Mouse (Mus musculus) midbrain, embryonic 16.5 days (tissue): ENCODE results near the gene 6430531B16Rik. TPM values are rescaled to one million over a fixed set of nuclear protein-coding genes. Genes with fewer than 3 reads are reported as not detected.
A peak's percentile ranks its signal among the peaks of the same experiment; 100 is the strongest.

Source experiments
- ATAC-seq: fragments of 200-750 bp; cut with Nextera tagmentation; 2 replicates; pipeline ENCODE4 v1.8.0; 2017; ENCODE audit warnings: moderate TSS enrichment
- H3K27ac ChIP-seq: fragments of 300-500 bp; sonication (generic); 2 replicates; pipeline ENCODE4 v1.5.1; 2014; ENCODE audit warnings: mild to moderate bottlenecking, low read length, mixed read lengths
- H3K27me3 ChIP-seq: fragments of 300-500 bp; sonication (generic); 2 replicates; pipeline ENCODE4 v1.6.1; 2014; ENCODE audit warnings: low read depth, low read length, mixed read lengths; ENCODE audit not compliant: control insufficient read depth, insufficient read depth
- H3K36me3 ChIP-seq: fragments of 300-500 bp; sonication (generic); 2 replicates; pipeline ENCODE4 v1.6.1; 2014; ENCODE audit warnings: mild to moderate bottlenecking, low read length, moderate library complexity, mixed read lengths; ENCODE audit not compliant: control insufficient read depth, insufficient read depth
- H3K4me1 ChIP-seq: fragments of 300-500 bp; sonication (generic); 2 replicates; pipeline ENCODE4 v1.6.1; 2014; ENCODE audit warnings: mild to moderate bottlenecking, low read length, mixed read lengths; ENCODE audit not compliant: control insufficient read depth, insufficient read depth
- H3K4me2 ChIP-seq: fragments of 300-500 bp; sonication (generic); 2 replicates; pipeline ENCODE4 v1.6.1; 2014; ENCODE audit warnings: mild to moderate bottlenecking, low read length, mixed read lengths
- H3K4me3 ChIP-seq: fragments of 300-500 bp; sonication (generic); 2 replicates; pipeline ENCODE4 v1.5.1; 2014; ENCODE audit warnings: low read depth, mild to moderate bottlenecking, low read length, moderate library complexity, mixed read lengths
- H3K9ac ChIP-seq: fragments of 300-500 bp; sonication (generic); 2 replicates; pipeline ENCODE4 v1.6.1; 2014; ENCODE audit warnings: low read depth, low read length, mixed read lengths
- H3K9me3 ChIP-seq: fragments of 300-500 bp; sonication (generic); replicated peaks from 2 replicates; pipeline ENCODE4 v1.6.1; 2014; ENCODE audit warnings: mild to moderate bottlenecking, low read length, mixed read lengths; ENCODE audit not compliant: control insufficient read depth, poor library complexity, severe bottlenecking
- WGBS: fragments of 180-500 bp; shearing (Covaris S2); extraction: QIAGEN DNeasy Blood & Tissue Kit; methylation state at CpG from one replicate; pipeline ENCODE4 v1.1.7; 2014; 5-methylcytosine and 5-hydroxymethylcytosine counted together
- polyA plus RNA-seq: library from polyadenylated mRNA; unstranded; fragments of >200 nt; fragmentation: Nextera tagmentation; extraction: Ambion mirVana; gene quantifications from 2 replicates; pipeline ENCODE4 v1.2.1, GENCODE M21; 2015

Gene 6430531B16Rik
- 0.95 and 1.0 TPM in 2 replicates for polyA plus RNA-seq

DNA sequence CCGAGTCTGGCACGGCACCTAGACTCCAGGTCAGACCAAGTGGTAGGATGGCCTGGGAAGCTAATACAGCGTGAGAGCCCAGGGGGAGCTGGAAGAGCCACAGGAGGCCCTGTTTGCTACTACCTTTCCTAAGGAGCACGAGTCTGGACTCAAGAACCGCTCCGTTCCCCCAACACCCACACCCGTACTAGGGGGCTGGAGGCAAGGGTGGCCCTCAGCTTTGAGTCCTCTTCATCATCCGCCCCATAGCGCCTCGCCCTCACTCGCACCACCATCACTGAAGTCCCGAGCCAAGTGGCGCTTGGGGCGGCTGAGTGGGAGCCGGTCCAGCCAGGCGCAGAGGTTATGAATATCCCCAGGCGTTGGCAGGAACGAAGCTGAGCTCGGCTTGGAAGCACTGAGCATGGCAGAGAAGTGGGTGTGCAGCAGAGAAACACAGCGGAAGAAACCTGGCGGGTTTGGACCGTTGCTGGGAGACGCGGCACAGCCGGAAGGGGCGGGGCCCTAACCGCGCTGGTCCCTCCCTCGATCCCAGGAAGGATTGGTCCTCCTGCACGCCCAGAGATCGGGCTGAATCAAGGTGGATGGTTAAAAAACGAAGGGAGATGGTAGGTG is at the start of gene 6430531B16Rik:
6430531B16Rik (minus strand) TSS at position 478 of the 615 bp plus-strand sequence.
- Histone ChIP-seq H3K4me1 (peaks cover 4% of the 10 kb centered on the region; the same call in 1 of the 2 replicates), H3K9ac (peak within 1 kb of the TSS; percentile 75), H3K27ac (peak within 1 kb of the TSS; percentile 62), H3K4me2 (peak within 1 kb of the TSS; percentile 91), H3K4me3 (peak within 1 kb of the TSS; percentile 55), H3K27me3 (no peaks in the 10 kb centered on the region), H3K9me3 (no peaks in the 10 kb centered on the region), H3K36me3 (no peaks in the 10 kb centered on the region)
- 3% methylated on average over 32 of the region's 32 CpGs for WGBS
- peak; percentile 98 for ATAC-seq

DNA sequence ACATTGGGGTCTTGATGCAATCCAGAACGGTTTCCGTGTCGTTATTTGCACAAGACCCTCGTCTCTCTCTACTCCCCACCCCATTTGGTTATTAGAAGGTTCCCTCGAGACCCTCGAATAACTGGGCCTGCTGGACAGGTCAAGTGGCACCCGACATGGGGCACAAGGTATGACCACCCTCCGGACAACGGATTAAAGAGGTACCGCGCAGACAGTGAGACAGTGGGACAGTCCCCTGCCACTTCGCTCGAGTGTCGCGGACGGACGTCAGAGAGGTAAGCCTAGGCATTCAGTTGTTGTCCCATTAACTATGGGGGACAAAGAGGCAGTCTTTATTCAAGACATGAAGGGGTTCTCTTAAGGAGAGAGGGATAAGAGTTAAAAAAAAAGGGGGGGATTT is 32.8 kb upstream of the 6430531B16Rik start:
- no peaks in the 10 kb centered on the region for H3K27me3 ChIP-seq
- no peak overlapping the region for H3K4me2 ChIP-seq
- no peak overlapping the region for H3K27ac ChIP-seq
- no peak overlapping the region for H3K9ac ChIP-seq
- ATAC-seq = no peak
- H3K36me3 ChIP-seq = peaks cover 6% of the 10 kb centered on the region; the same call in 1 of the 2 replicates
- H3K9me3 ChIP-seq = no peaks in the 10 kb centered on the region
- no peaks in the 10 kb centered on the region for H3K4me1 ChIP-seq
- WGBS = 97% methylated on average over 17 of the region's 17 CpGs
- no peak overlapping the region for H3K4me3 ChIP-seq

DNA sequence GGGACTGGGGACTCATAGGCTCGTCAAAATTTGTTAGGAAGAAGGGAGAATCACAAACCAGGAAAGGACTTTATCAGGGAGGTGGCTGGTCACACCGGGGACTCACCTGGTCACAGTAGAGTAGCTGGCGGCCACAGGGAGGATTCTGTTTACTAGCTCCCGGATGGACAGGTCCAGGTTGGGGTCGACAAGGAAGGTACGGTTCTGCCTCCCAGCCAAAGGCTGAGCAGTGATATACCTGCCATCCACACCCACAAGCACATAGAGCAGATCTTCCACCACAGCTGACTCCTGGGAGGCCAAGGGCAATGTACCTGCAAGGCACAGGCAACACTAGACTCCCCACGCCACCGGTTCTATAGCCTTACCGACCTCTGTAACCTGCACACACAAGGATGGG is 29.2 kb upstream of the 6430531B16Rik start:
- H3K27me3 ChIP-seq = no peaks in the 10 kb centered on the region
- WGBS = 96% methylated on average over 9 of the region's 9 CpGs
- no peak for ATAC-seq
- no peak overlapping the region for H3K9ac ChIP-seq
- no peak overlapping the region for H3K4me3 ChIP-seq
- peaks cover 10% of the 10 kb centered on the region; the same call in 1 of the 2 replicates for H3K36me3 ChIP-seq
- no peaks in the 10 kb centered on the region for H3K9me3 ChIP-seq
- H3K4me2 ChIP-seq = no peak overlapping the region
- no peak overlapping the region for H3K27ac ChIP-seq
- no peaks in the 10 kb centered on the region for H3K4me1 ChIP-seq

DNA sequence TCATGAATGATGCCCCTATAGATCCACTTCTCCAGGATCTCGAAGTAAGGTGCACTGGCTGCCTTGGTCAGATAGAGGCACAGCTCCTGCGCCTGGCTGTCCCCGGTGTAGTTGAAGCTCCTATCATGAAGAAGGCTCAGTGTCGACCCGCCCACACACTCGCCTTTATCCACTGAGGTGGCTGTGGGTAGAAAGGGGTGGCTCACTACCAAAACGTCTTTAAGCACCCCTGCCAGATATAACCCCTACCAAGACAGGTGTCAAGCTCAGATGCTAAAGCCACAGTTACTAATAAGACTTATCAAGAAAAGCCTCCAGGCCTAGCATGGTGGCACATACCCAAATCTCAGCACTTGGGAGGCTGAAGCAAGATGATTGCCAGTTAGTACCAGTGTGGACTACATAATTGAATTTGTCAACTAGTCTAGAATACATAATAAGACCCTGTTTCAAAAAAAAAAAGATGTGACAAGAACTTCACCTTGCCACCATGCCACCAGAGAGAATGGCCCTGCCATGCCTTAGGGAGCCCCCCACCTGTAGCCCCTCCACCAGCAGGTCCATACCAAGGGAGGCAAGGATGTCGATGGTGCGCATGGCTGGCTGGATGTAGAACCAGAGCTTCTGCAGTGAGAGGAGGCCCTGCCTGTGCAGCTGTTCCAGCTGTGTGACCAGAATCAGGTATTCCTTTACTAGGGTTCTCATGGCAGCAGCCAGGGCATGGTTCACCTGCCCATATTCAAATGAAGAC is 28.5 kb upstream of the 6430531B16Rik start:
- ATAC-seq = no peak
- no peaks in the 10 kb centered on the region for H3K9me3 ChIP-seq
- 96% methylated on average over 9 of the region's 9 CpGs for WGBS
- peaks cover 12% of the 10 kb centered on the region; the same call in 1 of the 2 replicates for H3K36me3 ChIP-seq
- H3K4me1 ChIP-seq = no peaks in the 10 kb centered on the region
- no peaks in the 10 kb centered on the region for H3K27me3 ChIP-seq
- H3K9ac ChIP-seq = no peak overlapping the region
- no peak overlapping the region for H3K4me3 ChIP-seq
- H3K27ac ChIP-seq = no peak overlapping the region
- H3K4me2 ChIP-seq = no peak overlapping the region

DNA sequence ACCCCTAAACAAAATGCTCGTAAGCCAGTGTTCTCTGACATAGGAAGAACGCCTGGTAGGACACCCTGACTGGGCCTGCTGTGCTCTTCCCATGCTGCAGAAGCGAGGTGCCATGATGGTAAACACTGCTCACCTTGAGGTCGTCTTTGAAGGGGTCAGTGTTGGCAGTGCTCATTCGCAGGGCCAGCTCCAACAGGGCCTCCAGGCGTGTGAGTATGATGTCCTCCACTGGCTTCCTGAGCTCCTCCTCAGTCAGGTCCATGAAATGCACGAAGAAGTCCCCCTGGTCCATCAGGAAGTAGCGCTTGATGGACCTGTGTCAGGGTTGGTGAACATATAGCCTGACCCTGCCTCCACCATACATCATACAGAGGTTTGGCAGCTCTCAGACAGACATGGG is 26.1 kb upstream of the 6430531B16Rik start:
- H3K36me3 ChIP-seq = peaks cover 23% of the 10 kb centered on the region
- H3K4me3 ChIP-seq = no peak overlapping the region
- 95% methylated on average over 8 of the region's 8 CpGs for WGBS
- no peak overlapping the region for H3K27ac ChIP-seq
- no peaks in the 10 kb centered on the region for H3K27me3 ChIP-seq
- H3K9me3 ChIP-seq = no peaks in the 10 kb centered on the region
- ATAC-seq = no peak
- H3K4me1 ChIP-seq = no peaks in the 10 kb centered on the region
- H3K9ac ChIP-seq = no peak overlapping the region
- H3K4me2 ChIP-seq = no peak overlapping the region

DNA sequence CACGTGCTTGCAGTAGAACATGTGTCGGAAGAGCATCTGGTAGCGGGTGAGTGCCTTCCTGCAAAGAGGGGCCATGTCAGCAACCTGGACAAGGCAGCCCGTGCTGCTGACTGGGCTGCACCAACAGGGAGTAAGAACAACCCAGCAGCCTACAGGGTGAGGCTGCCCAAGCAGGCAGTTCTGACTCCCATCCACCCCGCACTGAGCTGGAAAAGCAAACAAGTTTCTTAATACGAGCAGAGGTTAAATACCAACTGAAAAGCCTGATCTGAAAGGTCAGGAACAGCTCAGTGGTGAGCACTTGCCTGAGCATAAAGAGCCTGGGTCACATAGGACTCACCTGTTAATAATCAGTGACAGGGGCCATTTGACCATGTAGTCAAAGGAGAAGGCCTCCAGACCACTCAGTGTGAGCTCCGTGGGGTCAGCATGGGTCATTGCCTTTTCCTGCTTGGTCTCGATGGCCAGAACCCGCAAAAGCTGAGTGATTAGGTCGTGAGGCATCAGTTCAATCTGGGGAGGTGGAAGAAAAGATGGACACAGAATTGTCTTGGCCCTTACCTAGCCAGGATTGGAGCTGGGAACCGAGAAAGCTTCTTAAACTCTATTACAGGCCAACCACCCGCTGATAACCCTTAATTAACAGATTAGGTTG is 22.7 kb upstream of the 6430531B16Rik start:
- H3K27ac ChIP-seq = no peak overlapping the region
- WGBS = 49% methylated on average over 12 of the region's 12 CpGs
- no peak overlapping the region for H3K9ac ChIP-seq
- H3K4me2 ChIP-seq = no peak overlapping the region
- H3K27me3 ChIP-seq = no peaks in the 10 kb centered on the region
- no peaks in the 10 kb centered on the region for H3K9me3 ChIP-seq
- no peak for ATAC-seq
- H3K36me3 ChIP-seq = peaks cover 47% of the 10 kb centered on the region
- H3K4me1 ChIP-seq = no peaks in the 10 kb centered on the region
- no peak overlapping the region for H3K4me3 ChIP-seq

DNA sequence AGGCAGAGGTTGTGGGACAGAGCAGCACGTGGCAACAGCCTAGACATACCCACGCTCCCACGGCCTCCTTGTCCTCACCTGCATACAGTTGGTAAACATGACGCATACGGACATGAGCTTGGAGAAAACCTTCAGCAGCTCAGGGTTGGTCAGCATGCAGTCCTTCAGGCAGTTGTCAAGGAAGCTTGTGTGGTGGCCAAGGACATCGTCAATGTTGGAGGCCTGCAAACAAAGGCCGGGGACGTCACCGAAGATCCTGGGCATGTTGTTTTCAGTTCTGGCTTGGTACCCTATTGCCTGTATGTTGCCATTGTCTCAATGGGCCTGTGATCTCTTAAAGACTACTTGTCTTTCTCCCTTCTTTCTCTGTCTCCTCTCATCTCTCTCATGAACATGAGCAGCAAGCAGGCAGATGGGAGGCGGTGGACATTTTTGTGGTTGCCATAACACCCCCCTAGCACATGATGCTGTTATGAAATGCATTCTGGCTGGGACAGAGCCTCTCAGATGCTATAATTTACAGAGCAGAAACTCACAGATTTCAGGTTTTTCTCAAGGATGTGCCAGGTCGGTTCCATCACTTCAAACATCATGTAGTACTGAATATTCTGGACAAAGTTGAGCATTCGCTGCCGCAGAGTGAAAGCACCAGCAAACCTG is 20.3 kb upstream of the 6430531B16Rik start:
- no peak overlapping the region for H3K9ac ChIP-seq
- no peaks in the 10 kb centered on the region for H3K27me3 ChIP-seq
- ATAC-seq = no peak
- no peaks in the 10 kb centered on the region for H3K9me3 ChIP-seq
- WGBS = 96% methylated on average over 13 of the region's 13 CpGs
- no peak overlapping the region for H3K4me3 ChIP-seq
- H3K27ac ChIP-seq = no peak overlapping the region
- H3K4me1 ChIP-seq = no peaks in the 10 kb centered on the region
- no peak overlapping the region for H3K4me2 ChIP-seq
- H3K36me3 ChIP-seq = peaks cover 40% of the 10 kb centered on the region

DNA sequence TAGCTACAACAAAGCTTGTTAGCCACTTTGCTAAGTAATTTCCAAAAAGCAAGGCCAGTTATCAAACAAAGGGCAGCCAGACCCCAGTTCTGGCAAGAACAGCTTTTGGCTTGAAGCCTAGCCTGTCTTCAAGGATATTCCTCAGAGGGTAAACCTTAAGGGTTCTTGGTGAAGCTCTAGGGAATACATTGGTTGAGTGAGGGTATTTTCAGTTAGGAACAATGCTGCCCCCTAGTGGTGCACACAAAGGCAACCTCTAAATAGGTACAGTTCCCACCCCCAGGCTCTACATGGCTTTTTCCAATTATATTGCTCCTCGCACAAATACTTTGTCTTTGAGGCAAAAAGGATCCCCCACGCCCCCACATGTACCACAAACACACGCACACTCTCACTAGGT is 16.1 kb upstream of the 6430531B16Rik start:
- WGBS = 30% methylated on average over 3 of the region's 3 CpGs
- Histone ChIP-seq H3K36me3 (peaks cover 27% of the 10 kb centered on the region), H3K4me3 (no peak overlapping the region), H3K27me3 (no peaks in the 10 kb centered on the region), H3K27ac (no peak overlapping the region), H3K4me1 (no peaks in the 10 kb centered on the region), H3K9me3 (no peaks in the 10 kb centered on the region), H3K4me2 (no peak overlapping the region), H3K9ac (no peak overlapping the region)
- ATAC-seq = no peak
